Mouse (Mus musculus): ENCODE measurements around the gene Wnt5b.

Gene Wnt5b

GRCm38 (mm10) chr6:119450965-119451943 lies 92.9 kb downstream of the Wnt5b start:
- no peak for DNase-seq

DNA sequence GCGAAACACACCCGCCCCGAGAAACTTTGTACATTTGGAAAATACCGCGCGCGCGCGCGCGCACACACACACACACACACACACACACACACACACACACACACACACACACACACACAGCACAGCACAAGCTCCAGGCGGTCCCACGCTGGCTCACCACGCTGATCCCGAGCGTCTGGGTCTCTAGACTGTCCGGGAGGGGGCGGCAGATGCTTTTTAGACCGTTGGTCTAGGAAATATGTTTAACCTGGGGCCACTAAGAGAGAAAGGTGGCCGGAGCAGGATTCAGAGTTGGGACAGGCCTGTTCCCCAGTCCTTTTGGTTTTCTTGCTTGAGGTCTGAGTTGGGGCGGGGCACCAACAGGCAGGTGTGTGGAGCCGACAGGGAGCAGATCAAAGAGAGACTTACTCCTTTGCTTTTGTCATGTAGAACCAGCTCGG lies 95.1 kb downstream of the Wnt5b start:
- DNase-seq: peak; percentile 87

GRCm38 (mm10) chr6:119448321-119449059 lies 95.7 kb downstream of the Wnt5b start:
- DNase-seq: peak; percentile 67

GRCm38 (mm10) chr6:119445671-119446607 lies 98.2 kb downstream of the Wnt5b start:
- no peak for DNase-seq

- DNase-seq: peak; percentile 91
Observed at GRCm38 (mm10) chr6:119443742-119444645, 100.2 kb downstream of the Wnt5b start.

GRCm38 (mm10) chr6:119442729-119443128 lies 101.4 kb downstream of the Wnt5b start:
- DNase-seq: peak; percentile 23

- peak; percentile 66 for DNase-seq
Observed at GRCm38 (mm10) chr6:119437894-119438761, 106.0 kb downstream of the Wnt5b start.

DNA sequence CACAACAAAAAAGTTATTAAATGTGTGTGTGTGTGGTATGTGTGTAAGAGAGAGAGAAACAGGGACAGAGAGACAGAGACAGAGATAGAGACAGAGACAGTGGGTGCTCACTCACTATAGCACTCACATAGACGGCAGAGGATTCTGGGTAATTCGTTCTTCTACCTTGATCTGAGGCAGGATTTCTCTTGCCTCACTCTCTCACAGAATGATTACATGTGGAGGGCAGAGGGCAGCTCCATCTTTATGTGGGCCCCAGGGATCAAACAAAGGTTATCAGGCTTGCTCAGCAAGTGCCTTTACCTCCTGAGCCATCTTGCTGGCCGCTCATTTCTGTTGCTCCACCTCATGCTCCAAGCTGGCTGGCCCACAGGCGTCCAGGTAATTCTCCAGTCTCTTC lies 109.8 kb downstream of the Wnt5b start:
- DNase-seq: no peak

GRCm38 (mm10) chr6:119431751-119432324 lies 112.3 kb downstream of the Wnt5b start:
- DNase-seq: no peak

DNA sequence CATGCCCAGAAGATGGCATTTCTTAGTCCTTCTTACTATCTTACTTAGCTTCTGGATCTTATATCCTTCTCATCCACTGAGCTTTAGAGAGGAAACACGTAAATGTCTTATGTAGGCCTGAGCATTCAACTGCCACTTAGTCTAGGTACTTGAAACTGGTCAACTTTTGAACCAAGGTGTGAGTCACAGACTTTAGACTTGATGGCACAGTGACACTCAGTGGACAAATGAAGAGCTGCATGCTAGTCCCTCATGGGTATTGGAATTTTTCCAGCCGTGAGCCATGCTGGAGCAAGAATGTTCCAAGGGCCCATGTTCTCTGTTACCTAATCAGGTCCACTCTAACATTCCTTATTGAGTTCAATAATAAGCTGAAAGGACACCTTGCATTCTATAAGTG lies 113.6 kb downstream of the Wnt5b start:
- peak; percentile 62 for DNase-seq

- no peak for DNase-seq
Observed at GRCm38 (mm10) chr6:119429311-119429710, 114.8 kb downstream of the Wnt5b start.

GRCm38 (mm10) chr6:119428611-119429010 lies 115.5 kb downstream of the Wnt5b start:
- DNase-seq: no peak

GRCm38 (mm10) chr6:119421001-119421400 lies 123.1 kb downstream of the Wnt5b start:
- DNase-seq: no peak

GRCm38 (mm10) chr6:119420357-119420756 lies 123.8 kb downstream of the Wnt5b start:
- DNase-seq: no peak

DNA sequence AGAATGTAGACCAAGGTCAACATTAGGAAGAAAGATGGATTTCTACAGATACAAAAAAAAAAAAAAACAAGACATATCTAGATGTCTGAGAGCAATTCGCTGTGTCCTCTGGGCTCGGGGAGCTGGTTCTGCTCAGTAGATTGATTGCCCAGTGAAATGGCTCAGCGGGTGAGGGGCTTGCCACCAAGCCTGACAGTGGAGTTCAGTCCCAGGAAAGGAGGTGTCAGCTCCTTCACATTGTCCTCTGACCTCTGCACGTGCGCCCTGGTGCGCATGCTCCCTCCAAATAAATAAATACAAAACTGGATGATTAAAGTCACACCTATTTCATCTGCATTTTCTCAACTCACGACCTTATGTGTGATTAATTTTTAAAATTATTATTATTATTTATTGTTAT lies 124.7 kb downstream of the Wnt5b start:
- DNase-seq: no peak

DNA sequence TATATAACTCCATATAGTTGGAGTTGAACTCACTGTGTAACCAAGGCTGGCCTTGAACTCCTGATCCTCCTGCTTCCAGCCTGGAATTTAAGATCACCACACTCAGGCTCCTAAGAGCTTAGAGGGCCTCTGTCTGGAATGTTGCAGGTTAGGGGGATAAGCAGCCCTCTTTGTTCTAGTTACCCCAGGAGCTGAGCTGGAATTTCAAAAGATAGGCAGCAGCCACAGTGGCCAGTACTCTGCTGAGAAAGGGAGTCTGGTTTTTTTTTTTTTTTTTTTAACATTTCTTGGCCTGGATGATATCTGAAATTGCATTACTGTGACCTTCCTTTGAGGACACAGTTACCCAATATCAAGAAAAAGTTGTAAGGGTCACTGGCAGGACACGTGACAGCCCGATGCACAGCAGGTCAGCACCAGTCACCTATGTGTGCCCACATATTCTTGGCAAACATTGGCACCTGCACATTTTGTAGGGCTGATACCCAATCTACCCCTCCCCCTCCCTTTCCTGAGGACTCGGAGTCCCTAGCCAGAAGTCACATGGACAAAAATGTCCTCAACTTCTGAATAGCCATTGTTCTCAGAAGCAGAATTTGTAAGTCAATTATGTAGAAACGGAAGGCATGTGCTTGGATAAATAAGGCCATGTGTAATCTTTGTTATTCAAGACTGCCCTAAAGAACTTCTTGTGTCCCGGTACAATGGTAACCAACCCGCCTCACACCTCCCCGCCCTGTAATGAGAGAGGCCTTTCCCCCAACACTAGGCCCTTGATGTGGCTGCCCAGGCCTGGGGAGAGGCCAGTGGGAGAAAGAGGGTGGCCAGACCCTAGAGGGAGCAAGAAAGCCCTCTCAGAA lies 125.5 kb downstream of the Wnt5b start:
- peak; percentile 38 for DNase-seq

DNA sequence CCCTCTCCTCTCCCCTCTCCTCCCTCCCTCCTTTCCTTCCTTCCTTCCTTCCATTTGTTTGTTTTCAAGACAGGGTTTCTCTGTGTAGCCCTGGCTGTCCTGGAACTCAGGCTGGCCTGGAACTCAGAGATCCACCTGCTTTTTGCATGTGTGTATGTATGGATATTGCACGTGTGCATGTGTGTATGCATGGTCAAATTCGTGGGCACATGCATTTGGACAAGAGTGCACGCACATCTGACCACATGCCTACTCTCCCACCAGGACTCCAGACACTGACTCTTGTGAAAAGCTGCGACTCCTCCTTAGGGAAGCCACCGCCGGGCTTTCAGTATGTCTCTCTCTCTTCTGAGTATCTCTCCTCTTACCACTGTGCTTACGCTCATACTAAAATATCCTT lies 126.3 kb downstream of the Wnt5b start:
- no peak for DNase-seq

- DNase-seq: peak; percentile 70
Observed at GRCm38 (mm10) chr6:119417354-119417753, 126.8 kb downstream of the Wnt5b start, which contains the start of gene Adipor2. Adipor2 (minus strand) TSS chr6:119417704.

DNA sequence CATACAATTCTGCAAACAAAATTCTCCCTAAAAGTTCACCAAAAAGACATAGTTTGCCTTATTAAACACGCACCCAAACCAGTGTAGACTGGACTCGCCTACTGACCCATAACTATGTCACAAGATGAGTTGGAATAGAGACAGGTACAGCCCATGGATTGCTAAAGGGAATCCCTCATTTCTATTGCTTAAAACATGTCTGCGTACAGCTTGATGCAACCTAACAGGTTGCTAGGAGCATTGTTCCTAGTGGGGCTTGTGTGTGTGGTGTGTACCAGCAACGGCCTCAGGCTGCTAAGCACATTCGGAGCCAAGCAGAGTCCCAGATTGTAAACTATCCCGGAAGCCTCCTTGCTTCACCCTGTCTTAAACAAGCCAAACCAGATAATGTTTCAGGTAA lies 127.5 kb downstream of the Wnt5b start:
- no peak for DNase-seq

All from retina, postnatal 1 day (tissue).